Mouse (Mus musculus): ENCODE data around the gene Plce1.
A peak's percentile ranks its signal among the peaks of the same experiment; 100 is the strongest.
"Not testable (repeated sequence)": the region's sequence is repeated elsewhere in the genome, so short reads cannot be mapped to it uniquely, and the experiment has no call there.

The Plce1 gene

GRCm38 (mm10) chr19:38632251-38632650 is 151.3 kb downstream of the Plce1 start:
- DNase-seq (ENCODE audit: low spot score in 2 of 2) = no peak

GRCm38 (mm10) chr19:38633306-38633705 is 152.4 kb downstream of the Plce1 start:
- no peak for DNase-seq (ENCODE audit: low spot score in 2 of 2)

DNA sequence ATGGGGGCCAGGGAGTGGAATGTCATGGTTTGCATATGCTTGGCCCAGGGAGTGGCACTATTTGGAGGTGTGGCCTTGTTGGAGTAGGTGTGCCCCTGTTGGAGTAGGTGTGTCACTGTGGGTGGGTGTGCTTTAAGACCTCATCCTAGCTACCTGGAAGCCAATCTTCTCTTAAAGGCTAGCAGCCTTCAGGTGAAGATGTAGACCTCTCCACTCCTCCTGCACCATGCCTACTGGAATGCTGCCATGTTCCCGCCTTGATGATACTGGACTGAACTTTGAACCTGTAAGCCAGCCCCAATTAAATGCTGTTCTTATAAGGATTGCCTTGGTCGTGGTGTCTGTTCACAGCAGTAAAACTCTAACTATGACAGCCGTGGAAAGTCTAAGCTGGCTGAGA is 158.1 kb downstream of the Plce1 start:
- DNase-seq (ENCODE audit: low spot score in 2 of 2) = no peak

DNA sequence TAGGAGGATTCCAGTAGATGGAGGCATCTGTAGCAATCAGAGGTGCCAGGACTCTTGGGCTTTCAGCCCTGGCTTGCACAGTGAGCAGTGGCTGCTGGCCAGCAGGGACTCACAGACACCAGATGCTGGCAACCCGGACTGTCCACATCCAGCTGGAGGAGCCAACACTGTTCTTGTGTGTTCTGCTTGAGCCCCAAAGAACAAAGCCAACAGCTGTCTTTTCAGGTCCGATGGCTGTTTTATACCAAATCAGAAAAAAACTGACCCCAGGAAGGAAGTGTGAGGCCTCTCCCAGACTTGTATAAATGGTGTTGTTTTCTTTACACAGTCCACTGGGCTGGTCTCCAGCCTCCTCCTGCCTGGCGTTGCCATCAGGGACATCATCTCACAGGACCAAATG is 158.9 kb downstream of the Plce1 start:
- DNase-seq (ENCODE audit: low spot score in 2 of 2) = peak in 1 of 2 experiments; percentile 7

GRCm38 (mm10) chr19:38642515-38642914 is 161.6 kb downstream of the Plce1 start:
- DNase-seq (ENCODE audit: low spot score in 2 of 2) = not testable (repeated sequence)

DNA sequence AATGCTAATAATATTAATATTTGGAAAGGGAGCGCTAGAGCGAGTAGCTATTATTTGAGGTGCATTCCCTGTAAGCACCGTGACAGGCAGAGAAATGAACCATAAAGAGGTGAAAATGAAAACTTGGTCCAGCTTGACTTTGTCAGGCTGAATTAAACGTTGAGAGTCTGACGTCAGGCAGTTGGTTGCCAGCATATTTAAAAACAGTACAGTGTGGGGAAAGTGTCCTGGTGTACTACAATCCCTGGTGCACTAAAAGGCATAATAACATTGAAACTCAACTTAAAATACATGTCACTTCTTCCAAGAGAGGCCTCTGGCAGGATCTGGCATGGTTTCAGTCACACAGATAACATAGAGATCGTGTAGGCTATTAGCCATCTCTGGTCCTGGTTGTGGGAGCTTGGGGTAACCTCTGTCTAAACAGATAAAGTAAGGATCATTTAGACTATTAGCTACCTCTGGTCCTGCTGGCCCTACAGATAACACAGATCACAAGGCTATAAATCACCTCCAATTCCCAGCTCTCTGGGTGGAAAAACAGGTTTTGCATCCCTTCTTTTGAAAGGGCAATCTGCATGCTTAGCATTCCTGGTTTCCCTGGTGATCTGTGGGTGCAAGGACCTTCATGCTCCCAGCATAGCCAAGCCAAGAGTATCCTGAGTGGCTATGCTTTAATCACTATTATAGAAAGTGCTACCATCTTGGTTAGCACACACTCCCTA is 164.1 kb downstream of the Plce1 start:
- DNase-seq (ENCODE audit: low spot score in 2 of 2) = no peak

GRCm38 (mm10) chr19:38657980-38658379 is 177.1 kb downstream of the Plce1 start:
- no peak for DNase-seq (ENCODE audit: low spot score in 2 of 2)

GRCm38 (mm10) chr19:38665398-38665797 is 184.5 kb downstream of the Plce1 start:
- no peak for DNase-seq (ENCODE audit: low spot score in 2 of 2)

- no peak for DNase-seq (ENCODE audit: low spot score in 2 of 2)
These were observed 191.2 kb downstream of the Plce1 start for GRCm38 (mm10) chr19:38672015-38672600.

- DNase-seq (ENCODE audit: low spot score in 2 of 2) = no peak
These were observed 193.0 kb downstream of the Plce1 start for GRCm38 (mm10) chr19:38673936-38674335.

GRCm38 (mm10) chr19:38678655-38679054 is 197.7 kb downstream of the Plce1 start:
- no peak for DNase-seq (ENCODE audit: low spot score in 2 of 2)

DNA sequence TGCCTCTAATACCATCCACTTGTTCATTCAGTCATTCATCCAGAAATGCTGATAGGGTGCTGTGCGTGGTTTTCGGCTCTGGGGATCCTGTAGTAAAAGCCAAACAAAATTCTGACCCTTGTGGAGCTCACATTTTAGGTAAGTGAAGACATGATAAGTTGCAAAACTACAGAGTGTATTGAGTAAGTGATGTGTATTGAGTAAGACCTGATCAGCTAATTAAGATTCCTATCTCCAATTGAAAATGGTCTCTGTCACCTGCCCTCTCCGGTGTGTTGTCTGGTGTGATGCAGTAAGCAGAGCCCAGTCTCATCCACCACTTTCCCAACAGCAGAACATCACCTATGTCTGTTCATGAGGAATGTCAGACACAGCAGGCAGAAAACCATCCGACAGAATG is 198.6 kb downstream of the Plce1 start:
- no peak for DNase-seq (ENCODE audit: low spot score in 2 of 2)

DNA sequence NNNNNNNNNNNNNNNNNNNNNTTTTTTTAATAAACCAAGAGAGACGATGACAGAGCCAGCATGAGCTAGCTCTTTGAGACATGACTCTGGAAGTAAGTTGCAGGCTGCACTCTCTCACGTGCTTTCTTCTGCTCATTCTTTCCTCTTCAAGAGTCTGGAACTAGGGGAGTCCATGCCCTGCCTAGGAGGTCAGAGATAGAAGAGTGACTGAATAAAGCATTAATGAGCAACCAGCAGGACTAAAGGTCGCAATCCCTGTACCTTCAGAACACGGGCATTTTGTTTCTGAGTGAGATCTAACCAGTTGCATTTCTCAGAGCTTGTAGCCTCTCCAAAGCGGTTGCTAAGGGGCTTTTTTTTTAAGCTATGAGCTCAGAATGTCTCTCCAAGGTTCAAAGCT is 206.4 kb downstream of the Plce1 start:
- no peak for DNase-seq (ENCODE audit: low spot score in 2 of 2)

- DNase-seq (ENCODE audit: low spot score in 2 of 2) = no peak
These were observed 208.0 kb downstream of the Plce1 start for GRCm38 (mm10) chr19:38688741-38689507.

GRCm38 (mm10) chr19:38690276-38690675 is 209.4 kb downstream of the Plce1 start:
- DNase-seq (ENCODE audit: low spot score in 2 of 2) = no peak

DNA sequence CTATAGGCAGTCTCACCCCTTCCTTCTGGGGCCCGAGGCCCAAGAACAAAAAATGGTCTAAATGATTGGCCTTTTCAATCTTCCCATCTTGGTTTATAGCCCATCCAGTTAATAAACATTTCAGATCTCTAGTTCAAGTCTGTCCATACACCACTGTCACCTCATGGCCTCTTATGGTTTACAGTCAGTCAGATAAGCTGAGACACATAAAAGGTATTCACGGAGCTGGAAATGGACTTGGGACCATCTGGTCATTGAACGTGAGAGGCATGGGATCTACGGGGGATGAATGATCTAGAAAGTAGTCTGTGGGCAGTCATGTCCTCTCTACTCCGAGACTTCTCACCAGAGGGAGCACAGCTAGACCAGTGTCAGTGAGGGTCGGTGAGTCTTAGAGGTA is 210.6 kb downstream of the Plce1 start:
- no peak for DNase-seq (ENCODE audit: low spot score in 2 of 2)

DNA sequence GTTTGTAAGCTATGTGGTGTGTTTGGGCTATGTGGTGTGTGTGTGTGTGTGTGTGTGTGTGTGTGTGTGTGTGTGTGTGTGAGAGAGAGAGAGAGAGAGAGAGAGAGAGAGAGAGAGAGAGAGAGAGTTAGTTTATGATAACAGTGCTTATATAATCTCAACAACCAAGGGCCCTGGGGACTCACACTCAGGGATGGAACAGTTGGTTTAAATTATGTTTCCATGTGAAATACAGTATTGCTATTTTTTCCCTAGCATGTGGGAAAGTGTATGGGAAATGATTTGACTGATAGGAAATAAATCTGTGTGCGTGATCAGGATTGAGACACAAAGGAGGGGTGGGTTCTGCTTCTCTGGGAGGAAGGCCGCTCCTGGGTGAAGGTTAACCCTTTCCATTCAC is 212.4 kb downstream of the Plce1 start:
- DNase-seq (ENCODE audit: low spot score in 2 of 2) = no peak

DNA sequence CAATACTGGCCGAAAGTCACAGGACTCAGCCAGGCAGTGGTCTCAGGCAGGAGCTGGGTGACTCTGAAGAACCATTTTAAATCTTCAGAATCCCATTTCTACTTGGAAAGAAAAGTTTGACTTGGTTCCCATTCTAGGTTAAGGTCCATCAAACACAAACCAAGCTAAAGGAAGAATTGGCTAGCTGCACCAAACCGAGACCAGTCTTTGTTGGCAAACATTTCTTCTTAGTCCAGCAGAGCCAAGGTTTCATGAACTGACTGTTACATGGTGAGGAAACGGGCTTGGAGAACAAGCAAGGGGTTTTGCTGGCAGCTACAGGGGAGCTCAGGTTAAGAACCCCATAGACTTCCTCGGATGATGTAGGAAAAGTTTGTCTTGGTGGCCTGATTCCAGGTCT is 212.9 kb downstream of the Plce1 start:
- no peak for DNase-seq (ENCODE audit: low spot score in 2 of 2)

- no peak for DNase-seq (ENCODE audit: low spot score in 2 of 2)
These were observed 220.9 kb downstream of the Plce1 start for GRCm38 (mm10) chr19:38701776-38702175.

DNA sequence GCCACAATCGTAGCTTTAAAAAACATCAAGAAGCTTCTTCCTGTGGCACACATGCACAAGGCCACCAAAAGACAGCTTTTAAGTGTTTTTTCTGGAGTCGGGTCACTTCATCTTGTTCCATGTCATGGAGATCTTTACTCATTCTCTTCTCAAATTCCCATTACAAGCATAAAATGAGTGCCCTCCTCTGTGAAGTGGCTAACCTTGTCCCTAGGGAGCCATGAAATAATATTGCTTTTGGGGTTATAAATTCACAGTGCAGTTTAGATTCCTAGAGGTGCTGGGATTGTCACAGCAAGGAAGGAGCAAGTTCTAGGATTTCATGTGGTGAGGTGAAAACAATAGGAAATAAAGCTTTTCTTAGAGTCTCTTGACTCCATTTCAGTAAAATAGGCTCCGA is 223.8 kb downstream of the Plce1 start:
- DNase-seq (ENCODE audit: low spot score in 2 of 2) = no peak

GRCm38 (mm10) chr19:38705244-38705643 is 224.3 kb downstream of the Plce1 start:
- DNase-seq (ENCODE audit: low spot score in 2 of 2) = no peak

- DNase-seq (ENCODE audit: low spot score in 2 of 2) = no peak
These were observed 225.5 kb downstream of the Plce1 start for GRCm38 (mm10) chr19:38706449-38706848.

GRCm38 (mm10) chr19:38709376-38709775 is 228.5 kb downstream of the Plce1 start:
- no peak for DNase-seq (ENCODE audit: low spot score in 2 of 2)
